Mouse (Mus musculus) A20 (cell line): ENCODE results near the gene Arrdc5.

Source experiments
- DNase-seq: peaks from one replicate; pipeline ENCODE4 v3.0.0-alpha.2; 2011; ENCODE audit warnings: low read depth, low spot score

The Arrdc5 gene

GRCm38 (mm10) chr17:56255863-56256238, 44.2 kb downstream of the Arrdc5 start:
- peak; percentile 99 for DNase-seq

- no peak for DNase-seq
Measured at GRCm38 (mm10) chr17:56255429-56255828, 44.7 kb downstream of the Arrdc5 start.

GRCm38 (mm10) chr17:56254695-56255094, 45.4 kb downstream of the Arrdc5 start:
- DNase-seq, result no peak

GRCm38 (mm10) chr17:56251136-56251829, 48.8 kb downstream of the Arrdc5 start:
- DNase-seq, result peak; percentile 69

GRCm38 (mm10) chr17:56245608-56246007, 54.5 kb downstream of the Arrdc5 start:
- no peak for DNase-seq
